Mouse (Mus musculus) CH12.LX (cell line): ENCODE results near the gene Atp6v0c. TPM values are rescaled to one million over a fixed set of nuclear protein-coding genes. Genes with fewer than 3 reads are reported as not detected.

Experiments
- DNase-seq: peaks from one replicate; pipeline ENCODE4 v3.0.0-alpha.2; 2013; ENCODE audit errors: extremely low read depth
- H3K27ac ChIP-seq: 2 replicates; pipeline ENCODE4 v1.5.1; 2012; ENCODE audit warnings: low read depth, mild to moderate bottlenecking, control low read depth, moderate library complexity; ENCODE audit not compliant: insufficient read depth
- H3K27me3 ChIP-seq: replicated peaks from 2 replicates; pipeline ENCODE3; 2012; ENCODE audit warnings: inconsistent platforms
- H3K36me3 ChIP-seq, 2 experiments: replicated peaks in 1 of 2; 2 replicates each; pipeline versions ENCODE3 to v1.6.1; 2012; ENCODE audit warnings: inconsistent platforms in 1 of 2, low read length in 1 of 2, mild to moderate bottlenecking in 1 of 2, mixed read lengths in 1 of 2, moderate library complexity in 1 of 2; ENCODE audit not compliant: control insufficient read depth in 1 of 2, insufficient read depth in 1 of 2
- H3K4me1 ChIP-seq, 2 experiments: 2 replicates each; pipeline ENCODE4 v1.6.1; 2012; ENCODE audit warnings: inconsistent platforms in 1 of 2, moderate library complexity in 1 of 2; ENCODE audit not compliant: insufficient read depth in 2 of 2, control insufficient read depth in 1 of 2
- H3K4me2 ChIP-seq: 2 replicates; pipeline ENCODE4 v1.6.1; 2012; ENCODE audit warnings: low read depth, mild to moderate bottlenecking, control low read depth; ENCODE audit not compliant: poor library complexity, insufficient read depth, severe bottlenecking
- H3K4me3 ChIP-seq, 3 experiments: fragments of 150-350 bp in 1 of 3; sonication (generic) in 1 of 3; replicated peaks in 1 of 3; 2 replicates each; pipeline versions ENCODE3 to v1.5.1; 2011 to 2012; ENCODE audit warnings: low read depth in 2 of 3, low read length in 2 of 3, mild to moderate bottlenecking in 2 of 3, moderate library complexity in 2 of 3, control low read depth in 1 of 3, improper control_type of control experiment in 1 of 3, inconsistent platforms in 1 of 3, mixed read lengths in 1 of 3; ENCODE audit not compliant: poor library complexity in 1 of 3
- H3K79me2 ChIP-seq: replicated peaks from 2 replicates; pipeline ENCODE4 v1.6.1; 2012; ENCODE audit warnings: mild to moderate bottlenecking, moderate library complexity; ENCODE audit not compliant: control insufficient read depth, poor library complexity, insufficient read depth, severe bottlenecking; ENCODE audit errors: extremely low read depth
- H3K9ac ChIP-seq: 2 replicates; pipeline ENCODE4 v1.6.1; 2012; ENCODE audit warnings: low read depth, mild to moderate bottlenecking, control low read depth, moderate library complexity; ENCODE audit not compliant: insufficient read depth
- H3K9me3 ChIP-seq: replicated peaks from 2 replicates; pipeline ENCODE3; 2012; ENCODE audit warnings: low read length, inconsistent platforms, mixed read lengths
- CHD2 ChIP-seq: IDR thresholded peaks from 2 replicates; pipeline ENCODE4 v1.6.1; 2011; ENCODE audit warnings: low read length, improper control_type of control experiment
- ETS1 ChIP-seq: conservative IDR thresholded peaks from 2 replicates; pipeline ENCODE4 v1.6.1; 2012; ENCODE audit warnings: low read depth, mild to moderate bottlenecking, inconsistent platforms, low read length, improper control_type of control experiment, moderate library complexity
- IRF4 ChIP-seq: IDR thresholded peaks from 2 replicates; pipeline ENCODE4 v1.6.1; 2014; ENCODE audit warnings: low read depth, mild to moderate bottlenecking, inconsistent platforms, low read length, improper control_type of control experiment
- JUND ChIP-seq: conservative IDR thresholded peaks from 2 replicates; pipeline ENCODE4 v1.6.1; 2011; ENCODE audit warnings: low read depth, low read length, improper control_type of control experiment
- KAT2A ChIP-seq: IDR thresholded peaks from 2 replicates; pipeline ENCODE4 v1.6.1; 2012; ENCODE audit warnings: low read length, improper control_type of control experiment, inconsistent platforms; ENCODE audit not compliant: insufficient replicate concordance
- MXI1 ChIP-seq: IDR thresholded peaks from 2 replicates; pipeline ENCODE4 v1.6.1; 2011; ENCODE audit warnings: mild to moderate bottlenecking, low read depth, low read length, improper control_type of control experiment
- TBP ChIP-seq: conservative IDR thresholded peaks from 2 replicates; pipeline ENCODE4 v1.6.1; 2011; ENCODE audit warnings: low read depth, low read length, improper control_type of control experiment
- UBTF ChIP-seq: IDR thresholded peaks from 2 replicates; pipeline ENCODE4 v1.6.1; 2012; ENCODE audit warnings: low read depth, mild to moderate bottlenecking, inconsistent platforms, low read length, improper control_type of control experiment, moderate library complexity
- USF1 ChIP-seq: IDR thresholded peaks from 2 replicates; pipeline ENCODE4 v1.6.1; 2014; ENCODE audit warnings: low read depth, mild to moderate bottlenecking, inconsistent platforms, low read length, improper control_type of control experiment
- USF2 ChIP-seq: conservative IDR thresholded peaks from 2 replicates; pipeline ENCODE4 v1.6.1; 2011; ENCODE audit warnings: low read depth, low read length, improper control_type of control experiment
- ZMIZ1 ChIP-seq: IDR thresholded peaks from 2 replicates; pipeline ENCODE4 v1.6.1; 2012; ENCODE audit warnings: low read depth, mild to moderate bottlenecking, inconsistent platforms, low read length, improper control_type of control experiment
- dilution Hi-C: fragments of 300-500 bp; cut with MboI; formaldehyde crosslinking; loops from 2 replicates; pipeline ENCODE4 v1.14.3; 2020; ENCODE audit warnings: low sequenced_read_pairs; ENCODE audit not compliant: extremely low pct_unique_long_range_greater_than_20kb, extremely low pct_ligation_motif_present
- in situ Hi-C: fragments of 300-500 bp; cut with MboI; formaldehyde crosslinking; loops from 3 replicates; pipeline ENCODE4 v1.14.3; 2019; ENCODE audit warnings: low sequenced_read_pairs, low pct_ligation_motif_present, low pct_unique_long_range_greater_than_20kb, mixed read lengths
- polyA plus RNA-seq: library from polyadenylated mRNA; unstranded; fragments of >175 nt; gene quantifications from 2 replicates; pipeline ENCODE4 v1.2.1, GENCODE M21; 2012; ENCODE audit warnings: low read depth; ENCODE audit not compliant: insufficient read length
- total RNA-seq, 2 experiments: library from RNA; depleted of rRNA; stranded (reverse); fragments of 300-350 nt in 1 of 2; fragments of >200 nt in 1 of 2; gene quantifications; 2 replicates each; pipeline ENCODE4 v1.2.3; 2012 to 2014

The Atp6v0c gene
- total and polyA plus RNA-seq, 3 experiments, result 49.1 to 407 (median 83.2) TPM

- no peak overlapping the region for H3K4me2 ChIP-seq
- dilution Hi-C loops (no loop called here), in situ Hi-C loops (no loop called here)
Observed at GRCm38 (mm10) chr17:24119446-24119845, 50.1 kb downstream of the Atp6v0c start.

More at GRCm38 (mm10) chr17:24119446-24119845, 50.1 kb downstream of the Atp6v0c start:
- TF ChIP-seq CHD2 (no peak), JUND (no peak), UBTF (no peak), MXI1 (no peak), USF2 (no peak), KAT2A (no peak), ZMIZ1 (no peak), ETS1 (no peak), IRF4 (no peak), USF1 (no peak), TBP (no peak)
- H3K27me3 ChIP-seq, result no peaks in the 10 kb centered on the region
- no peak for DNase-seq
- no peak overlapping the region for H3K9ac ChIP-seq
- peaks cover 19% of the 10 kb centered on the region; the same call in 1 of the 2 replicates for H3K79me2 ChIP-seq
- peaks cover under 1 to 2% of the 10 kb centered on the region in 2 experiments; a peak in 3 of 4 replicates for H3K4me1 ChIP-seq
- H3K27ac ChIP-seq, result no peak overlapping the region
- H3K36me3 ChIP-seq, result peaks cover 0 to 10% of the 10 kb centered on the region in 2 experiments
- H3K9me3 ChIP-seq, result peaks cover 2% of the 10 kb centered on the region
- H3K4me3 ChIP-seq, result no peak overlapping the region

Other genes with a start within 250 kb of the Atp6v0c start
- gene Sbp, start 228.0 kb downstream of the Atp6v0c start, total RNA-seq (2012; rRNA removed), result not detected in 2 replicates
- gene Sbp, start 228.0 kb downstream of the Atp6v0c start, total RNA-seq (2014; rRNA removed), result not detected in 2 replicates
- not detected in 2 replicates for gene Sbp, start 228.0 kb downstream of the Atp6v0c start, polyA plus RNA-seq
- not detected in 2 replicates for gene Sbpl, start 214.4 kb downstream of the Atp6v0c start, total RNA-seq (2012; rRNA removed)
- gene Sbpl, start 214.4 kb downstream of the Atp6v0c start, total RNA-seq (2014; rRNA removed), result not detected in 2 replicates
- gene Sbpl, start 214.4 kb downstream of the Atp6v0c start, polyA plus RNA-seq, result not detected in 2 replicates
- gene Prss30, start 189.1 kb downstream of the Atp6v0c start, total RNA-seq (2012; rRNA removed), result 0.08 TPM in 1 of 2 replicates, not detected in the other
- gene Prss30, start 189.1 kb downstream of the Atp6v0c start, total RNA-seq (2014; rRNA removed), result 0.30 and 0.57 TPM in 2 replicates
- 0.63 and 0.69 TPM in 2 replicates for gene Prss30, start 189.1 kb downstream of the Atp6v0c start, polyA plus RNA-seq
- not detected in 2 replicates for gene Prss22, start 171.6 kb downstream of the Atp6v0c start, total RNA-seq (2012; rRNA removed)
- gene Prss22, start 171.6 kb downstream of the Atp6v0c start, total RNA-seq (2014; rRNA removed), result not detected in 2 replicates
- not detected in 2 replicates for gene Prss22, start 171.6 kb downstream of the Atp6v0c start, polyA plus RNA-seq
- not detected in 2 replicates for gene Prss27, start 131.6 kb downstream of the Atp6v0c start, total RNA-seq (2012; rRNA removed)
- not detected in 2 replicates for gene Prss27, start 131.6 kb downstream of the Atp6v0c start, total RNA-seq (2014; rRNA removed)
- gene Prss27, start 131.6 kb downstream of the Atp6v0c start, polyA plus RNA-seq, result not detected in 2 replicates
- gene Kctd5, start 96.2 kb downstream of the Atp6v0c start, total RNA-seq (2012; rRNA removed), result 30.1 and 36.9 TPM in 2 replicates
- 51.1 and 51.6 TPM in 2 replicates for gene Kctd5, start 96.2 kb downstream of the Atp6v0c start, total RNA-seq (2014; rRNA removed)
- gene Kctd5, start 96.2 kb downstream of the Atp6v0c start, polyA plus RNA-seq, result 44.3 and 44.6 TPM in 2 replicates
- gene Pdpk1, start 18.8 kb downstream of the Atp6v0c start, total RNA-seq (2012; rRNA removed), result 15.3 and 15.9 TPM in 2 replicates
- gene Pdpk1, start 18.8 kb downstream of the Atp6v0c start, total RNA-seq (2014; rRNA removed), result 16.7 and 17.0 TPM in 2 replicates
- 9.6 and 12.2 TPM in 2 replicates for gene Pdpk1, start 18.8 kb downstream of the Atp6v0c start, polyA plus RNA-seq
- 0.59 and 0.64 TPM in 2 replicates for gene Amdhd2, start 5.9 kb downstream of the Atp6v0c start, total RNA-seq (2012; rRNA removed)
- gene Amdhd2, start 5.9 kb downstream of the Atp6v0c start, total RNA-seq (2014; rRNA removed), result not detected in 2 replicates
- gene Amdhd2, start 5.9 kb downstream of the Atp6v0c start, polyA plus RNA-seq, result not detected in 2 replicates
- 4.2 and 4.8 TPM in 2 replicates for gene Tbc1d24, start 35.9 kb upstream of the Atp6v0c start, total RNA-seq (2012; rRNA removed)
- 3.5 and 4.5 TPM in 2 replicates for gene Tbc1d24, start 35.9 kb upstream of the Atp6v0c start, total RNA-seq (2014; rRNA removed)
- 5.8 and 6.6 TPM in 2 replicates for gene Tbc1d24, start 35.9 kb upstream of the Atp6v0c start, polyA plus RNA-seq
- gene Ntn3, start 39.8 kb upstream of the Atp6v0c start, total RNA-seq (2012; rRNA removed), result 0.08 TPM in 2 replicates
- not detected in 2 replicates for gene Ntn3, start 39.8 kb upstream of the Atp6v0c start, total RNA-seq (2014; rRNA removed)
- gene Ntn3, start 39.8 kb upstream of the Atp6v0c start, polyA plus RNA-seq, result 0.10 TPM in 1 of 2 replicates, not detected in the other
- gene Tedc2, start 51.1 kb upstream of the Atp6v0c start, total RNA-seq (2012; rRNA removed), result 11.8 and 13.6 TPM in 2 replicates
- 14.1 and 14.7 TPM in 2 replicates for gene Tedc2, start 51.1 kb upstream of the Atp6v0c start, total RNA-seq (2014; rRNA removed)
- gene Tedc2, start 51.1 kb upstream of the Atp6v0c start, polyA plus RNA-seq, result 14.1 and 14.5 TPM in 2 replicates
- 40.1 and 40.9 TPM in 2 replicates for gene Ccnf, start 81.8 kb upstream of the Atp6v0c start, total RNA-seq (2012; rRNA removed)
- gene Ccnf, start 81.8 kb upstream of the Atp6v0c start, total RNA-seq (2014; rRNA removed), result 26.4 and 27.7 TPM in 2 replicates
- gene Ccnf, start 81.8 kb upstream of the Atp6v0c start, polyA plus RNA-seq, result 57.6 and 60.7 TPM in 2 replicates
- not detected in 2 replicates for gene Abca17, start 181.4 kb upstream of the Atp6v0c start, total RNA-seq (2012; rRNA removed)
- 0.35 TPM in 1 of 2 replicates, not detected in the other for gene Abca17, start 181.4 kb upstream of the Atp6v0c start, total RNA-seq (2014; rRNA removed)
- gene Abca17, start 181.4 kb upstream of the Atp6v0c start, polyA plus RNA-seq, result not detected in 2 replicates
- gene Abca3, start 182.2 kb upstream of the Atp6v0c start, total RNA-seq (2012; rRNA removed), result 5.7 and 8.4 TPM in 2 replicates
- gene Abca3, start 182.2 kb upstream of the Atp6v0c start, total RNA-seq (2014; rRNA removed), result 3.9 and 4.0 TPM in 2 replicates
- 8.7 and 9.1 TPM in 2 replicates for gene Abca3, start 182.2 kb upstream of the Atp6v0c start, polyA plus RNA-seq
- 160 and 186 TPM in 2 replicates for gene Rnps1, start 244.9 kb upstream of the Atp6v0c start, total RNA-seq (2012; rRNA removed)
- 288 and 302 TPM in 2 replicates for gene Rnps1, start 244.9 kb upstream of the Atp6v0c start, total RNA-seq (2014; rRNA removed)
- gene Rnps1, start 244.9 kb upstream of the Atp6v0c start, polyA plus RNA-seq, result 252 and 255 TPM in 2 replicates